Mouse (Mus musculus): ENCODE data around the gene St3gal6. TPM values are rescaled to one million over a fixed set of nuclear protein-coding genes. Genes with fewer than 3 reads are reported as not detected.
A peak's percentile ranks its signal among the peaks of the same experiment; 100 is the strongest.

St3gal6 gene
- total and polyA plus RNA-seq, 3 experiments: 104 to 327 (median 166) TPM

GRCm38 (mm10) chr16:58456445-58456844, 67.6 kb downstream of the St3gal6 start:
- Histone ChIP-seq H3K4me1 (ENCODE audit: insufficient read depth, low read depth, low read length) (peaks cover 81% of the 10 kb centered on the region), H3K36me3 (replicated peaks) (peaks cover 51% of the 10 kb centered on the region), H3K27me3 (ENCODE audit: insufficient read depth, low read length) (no peaks in the 10 kb centered on the region), H3K4me3 (ENCODE audit: low read depth, low read length) (no peak overlapping the region), H3K9me3 (replicated peaks) (0 out of 2 replicates have a peak, but pooled peaks cover 4% of the 10 kb centered on the region)
- ATAC-seq (ENCODE audit: extremely low read depth, insufficient number of reproducible peaks, low FRiP score, poor library complexity, severe bottlenecking) (no peak), DNase-seq (ENCODE audit: low spot score) (no peak)
- TF ChIP-seq TAL1 (conservative IDR thresholded peaks at IDR 0.05; ENCODE audit: low read depth, low read length): no peak
- no peak for TF ChIP-seq GATA2 (IDR thresholded peaks at IDR 0.05; ENCODE audit: borderline replicate concordance, low read depth, low read length)
- no peak for TF ChIP-seq CTCF (IDR thresholded peaks at IDR 0.05; ENCODE audit: low read depth, low read length)
- TF ChIP-seq POLR2AphosphoS5 (IDR thresholded peaks at IDR 0.05; ENCODE audit: insufficient replicate concordance, low read depth, low read length): no peak
- TF ChIP-seq GATA1 (IDR thresholded peaks at IDR 0.05; ENCODE audit: borderline replicate concordance, low read length): no peak

- no peak overlapping the region for H3K4me3 ChIP-seq (ENCODE audit: low read depth, low read length)
- peaks cover 74% of the 10 kb centered on the region for H3K4me1 ChIP-seq (ENCODE audit: insufficient read depth, low read depth, low read length)
- peaks cover 50% of the 10 kb centered on the region for H3K36me3 ChIP-seq (replicated peaks)
- H3K27me3 ChIP-seq (ENCODE audit: insufficient read depth, low read length): no peaks in the 10 kb centered on the region
- DNase-seq (ENCODE audit: low spot score) (peak; percentile 15), ATAC-seq (ENCODE audit: extremely low read depth, insufficient number of reproducible peaks, low FRiP score, poor library complexity, severe bottlenecking) (peak; percentile 4; the same call in 1 of the 2 replicates)
- 0 out of 2 replicates have a peak, but pooled peaks cover 2% of the 10 kb centered on the region for H3K9me3 ChIP-seq (replicated peaks)
- TF ChIP-seq POLR2AphosphoS5 (IDR thresholded peaks at IDR 0.05; ENCODE audit: insufficient replicate concordance, low read depth, low read length): no peak
- TF ChIP-seq TAL1 (conservative IDR thresholded peaks at IDR 0.05; ENCODE audit: low read depth, low read length): no peak
- no peak for TF ChIP-seq GATA1 (IDR thresholded peaks at IDR 0.05; ENCODE audit: borderline replicate concordance, low read length)
- no peak for TF ChIP-seq GATA2 (IDR thresholded peaks at IDR 0.05; ENCODE audit: borderline replicate concordance, low read depth, low read length)
- TF ChIP-seq CTCF (IDR thresholded peaks at IDR 0.05; ENCODE audit: low read depth, low read length): no peak
Observed at GRCm38 (mm10) chr16:58455118-58455517, 68.9 kb downstream of the St3gal6 start.

DNA sequence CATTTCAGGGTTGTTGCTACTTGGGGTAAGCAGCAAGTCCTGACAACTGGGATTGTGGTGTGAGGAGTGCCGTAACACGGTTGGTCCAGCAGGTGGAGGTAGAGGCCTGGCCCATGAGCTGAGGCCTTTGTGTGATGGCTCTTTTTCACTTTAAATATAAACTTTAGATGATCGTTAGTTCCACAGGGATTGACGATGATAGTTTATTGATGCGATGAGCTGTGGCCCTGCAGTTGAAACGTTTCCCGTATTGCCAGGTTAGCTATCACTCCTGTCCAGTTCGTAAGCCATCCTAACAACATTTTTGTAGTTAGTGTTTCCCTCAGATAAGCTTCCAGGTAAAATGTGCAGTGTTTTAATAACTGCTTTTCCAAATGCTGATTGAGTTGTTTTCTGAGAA, 69.4 kb downstream of the St3gal6 start:
- Histone ChIP-seq H3K4me3 (ENCODE audit: low read depth, low read length) (no peak overlapping the region; the same call in 1 of the 2 replicates), H3K27me3 (ENCODE audit: insufficient read depth, low read length) (no peaks in the 10 kb centered on the region), H3K4me1 (ENCODE audit: insufficient read depth, low read depth, low read length) (peaks cover 71% of the 10 kb centered on the region), H3K9me3 (replicated peaks) (no peaks in the 10 kb centered on the region), H3K36me3 (replicated peaks) (peaks cover 51% of the 10 kb centered on the region)
- peak; percentile 79 for ATAC-seq (ENCODE audit: extremely low read depth, insufficient number of reproducible peaks, low FRiP score, poor library complexity, severe bottlenecking)
- TF ChIP-seq GATA1 (IDR thresholded peaks at IDR 0.05; ENCODE audit: borderline replicate concordance, low read length) (no peak), GATA2 (IDR thresholded peaks at IDR 0.05; ENCODE audit: borderline replicate concordance, low read depth, low read length) (no peak), TAL1 (conservative IDR thresholded peaks at IDR 0.05; ENCODE audit: low read depth, low read length) (peak; percentile 81), CTCF (IDR thresholded peaks at IDR 0.05; ENCODE audit: low read depth, low read length) (peak; percentile 94), POLR2AphosphoS5 (IDR thresholded peaks at IDR 0.05; ENCODE audit: insufficient replicate concordance, low read depth, low read length) (no peak)
- peak; percentile 40 for DNase-seq (ENCODE audit: low spot score)

- ATAC-seq (ENCODE audit: extremely low read depth, insufficient number of reproducible peaks, low FRiP score, poor library complexity, severe bottlenecking): no peak
- peaks cover 51% of the 10 kb centered on the region for H3K36me3 ChIP-seq (replicated peaks)
- no peaks in the 10 kb centered on the region for H3K9me3 ChIP-seq (replicated peaks)
- TF ChIP-seq TAL1 (conservative IDR thresholded peaks at IDR 0.05; ENCODE audit: low read depth, low read length) (no peak), CTCF (IDR thresholded peaks at IDR 0.05; ENCODE audit: low read depth, low read length) (no peak), POLR2AphosphoS5 (IDR thresholded peaks at IDR 0.05; ENCODE audit: insufficient replicate concordance, low read depth, low read length) (no peak), GATA2 (IDR thresholded peaks at IDR 0.05; ENCODE audit: borderline replicate concordance, low read depth, low read length) (no peak), GATA1 (IDR thresholded peaks at IDR 0.05; ENCODE audit: borderline replicate concordance, low read length) (no peak)
- H3K27me3 ChIP-seq (ENCODE audit: insufficient read depth, low read length): no peaks in the 10 kb centered on the region
- H3K4me3 ChIP-seq (ENCODE audit: low read depth, low read length): no peak overlapping the region; the same call in 1 of the 2 replicates
- peaks cover 73% of the 10 kb centered on the region for H3K4me1 ChIP-seq (ENCODE audit: insufficient read depth, low read depth, low read length)
- no peak for DNase-seq (ENCODE audit: low spot score)
Observed at GRCm38 (mm10) chr16:58453820-58454219, 70.2 kb downstream of the St3gal6 start.

DNA sequence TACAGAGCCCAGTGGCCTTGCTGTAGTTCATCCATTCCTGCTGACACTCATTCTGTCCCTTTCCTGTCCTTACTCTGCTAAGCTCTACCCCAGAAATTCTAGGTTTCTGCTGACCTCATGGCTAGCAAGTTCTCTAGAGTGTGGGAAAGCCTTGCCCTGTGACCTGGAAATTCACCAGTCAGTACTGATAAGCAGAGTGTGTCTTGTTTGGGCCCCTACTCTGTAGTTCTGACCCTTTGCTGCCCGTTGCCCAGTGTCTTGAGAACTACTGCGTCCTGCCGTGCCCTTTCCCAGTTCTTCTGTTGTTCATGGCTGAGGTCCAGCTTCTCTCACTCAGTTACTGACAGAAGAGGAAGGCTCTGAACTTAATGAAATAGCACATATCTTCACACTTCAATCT, 70.9 kb downstream of the St3gal6 start:
- no peak for TF ChIP-seq TAL1 (conservative IDR thresholded peaks at IDR 0.05; ENCODE audit: low read depth, low read length)
- no peak for TF ChIP-seq GATA2 (IDR thresholded peaks at IDR 0.05; ENCODE audit: borderline replicate concordance, low read depth, low read length)
- TF ChIP-seq CTCF (IDR thresholded peaks at IDR 0.05; ENCODE audit: low read depth, low read length): no peak
- TF ChIP-seq GATA1 (IDR thresholded peaks at IDR 0.05; ENCODE audit: borderline replicate concordance, low read length): no peak
- TF ChIP-seq POLR2AphosphoS5 (IDR thresholded peaks at IDR 0.05; ENCODE audit: insufficient replicate concordance, low read depth, low read length): no peak
- H3K9me3 ChIP-seq (replicated peaks): no peaks in the 10 kb centered on the region
- peaks cover 49% of the 10 kb centered on the region for H3K36me3 ChIP-seq (replicated peaks)
- no peaks in the 10 kb centered on the region for H3K27me3 ChIP-seq (ENCODE audit: insufficient read depth, low read length)
- H3K4me3 ChIP-seq (ENCODE audit: low read depth, low read length): no peak overlapping the region; the same call in 1 of the 2 replicates
- H3K4me1 ChIP-seq (ENCODE audit: insufficient read depth, low read depth, low read length): peaks cover 70% of the 10 kb centered on the region
- ATAC-seq (ENCODE audit: extremely low read depth, insufficient number of reproducible peaks, low FRiP score, poor library complexity, severe bottlenecking): no peak
- DNase-seq (ENCODE audit: low spot score): no peak

DNA sequence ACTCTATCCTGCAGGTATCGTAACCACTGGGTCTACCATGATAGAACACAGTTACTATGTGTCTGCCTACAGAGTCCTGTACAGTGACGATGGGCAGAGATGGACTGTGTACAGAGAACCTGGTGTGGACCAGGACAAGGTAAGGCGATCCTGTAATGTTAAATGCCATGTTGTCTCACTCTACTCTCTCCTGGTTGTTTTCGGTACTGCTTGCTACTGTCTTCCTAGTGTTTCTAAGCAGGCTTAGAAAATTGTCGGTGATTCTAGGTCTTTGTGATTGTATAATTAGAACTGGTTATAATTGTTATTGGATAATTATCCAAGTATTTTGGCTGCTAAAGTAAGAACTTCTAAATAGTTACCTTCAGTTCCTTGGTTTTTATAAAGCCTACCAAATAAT, 72.4 kb downstream of the St3gal6 start:
- no peak for TF ChIP-seq GATA2 (IDR thresholded peaks at IDR 0.05; ENCODE audit: borderline replicate concordance, low read depth, low read length)
- no peak for TF ChIP-seq CTCF (IDR thresholded peaks at IDR 0.05; ENCODE audit: low read depth, low read length)
- TF ChIP-seq TAL1 (conservative IDR thresholded peaks at IDR 0.05; ENCODE audit: low read depth, low read length): no peak
- TF ChIP-seq POLR2AphosphoS5 (IDR thresholded peaks at IDR 0.05; ENCODE audit: insufficient replicate concordance, low read depth, low read length): no peak
- TF ChIP-seq GATA1 (IDR thresholded peaks at IDR 0.05; ENCODE audit: borderline replicate concordance, low read length): no peak
- H3K4me1 ChIP-seq (ENCODE audit: insufficient read depth, low read depth, low read length): peaks cover 56% of the 10 kb centered on the region
- no peaks in the 10 kb centered on the region for H3K9me3 ChIP-seq (replicated peaks)
- H3K27me3 ChIP-seq (ENCODE audit: insufficient read depth, low read length): no peaks in the 10 kb centered on the region
- ATAC-seq (ENCODE audit: extremely low read depth, insufficient number of reproducible peaks, low FRiP score, poor library complexity, severe bottlenecking): no peak
- H3K4me3 ChIP-seq (ENCODE audit: low read depth, low read length): no peak overlapping the region
- DNase-seq (ENCODE audit: low spot score): no peak
- H3K36me3 ChIP-seq (replicated peaks): peaks cover 50% of the 10 kb centered on the region
